Mouse (Mus musculus) 416B (cell line): Measurements from ENCODE around the gene 4632433K11Rik.
A peak's percentile ranks its signal among the peaks of the same experiment; 100 is the strongest.
"Not testable (repeated sequence)": the region's sequence is repeated elsewhere in the genome, so short reads cannot be mapped to it uniquely, and the experiment has no call there.

Experiments
- DNase-seq: peaks from one replicate; pipeline ENCODE4 v3.0.0; 2011; ENCODE audit warnings: low read depth

4632433K11Rik gene

GRCm38 (mm10) chr7:5033818-5034217 lies at the start of gene 4632433K11Rik:
4632433K11Rik (plus strand) TSS chr7:5034118.
- DNase-seq: no peak

GRCm38 (mm10) chr7:4988250-4988649 lies 45.7 kb upstream of the 4632433K11Rik start:
- no peak for DNase-seq

GRCm38 (mm10) chr7:4993347-4993998 lies 40.4 kb upstream of the 4632433K11Rik start:
- no peak for DNase-seq

- no peak for DNase-seq
Measured at GRCm38 (mm10) chr7:4993999-4994788, 39.7 kb upstream of the 4632433K11Rik start.

- no peak for DNase-seq
Measured at GRCm38 (mm10) chr7:4995268-4996002, 38.5 kb upstream of the 4632433K11Rik start.

- peak; percentile 94 for DNase-seq
Measured at GRCm38 (mm10) chr7:4996003-4996895, 37.7 kb upstream of the 4632433K11Rik start, which contains the start of gene Zfp579. Zfp579 (minus strand) TSS chr7:4996158.

- no peak for DNase-seq
Measured at GRCm38 (mm10) chr7:4996934-4997333, 37.0 kb upstream of the 4632433K11Rik start.

GRCm38 (mm10) chr7:4999876-5000275 lies 34.0 kb upstream of the 4632433K11Rik start:
- peak; percentile 71 for DNase-seq

GRCm38 (mm10) chr7:5002876-5003275 lies 31.0 kb upstream of the 4632433K11Rik start:
- not testable (repeated sequence) for DNase-seq

GRCm38 (mm10) chr7:5008229-5008628 lies 25.7 kb upstream of the 4632433K11Rik start:
- no peak for DNase-seq

GRCm38 (mm10) chr7:5012681-5013513 lies 21.0 kb upstream of the 4632433K11Rik start:
- no peak for DNase-seq

- peak; percentile 99 for DNase-seq
Measured at GRCm38 (mm10) chr7:5014251-5015117, 19.4 kb upstream of the 4632433K11Rik start, which contains the start of the genes Zfp524 and Fiz1. Zfp524 (plus strand) TSS chr7:5014415. Fiz1 (minus strand) TSS chr7:5014697.

- DNase-seq: peak; percentile 99
Measured at GRCm38 (mm10) chr7:5015118-5016001, 18.6 kb upstream of the 4632433K11Rik start, which contains the start of gene Gm44973. Gm44973 (plus strand) TSS chr7:5015496.

GRCm38 (mm10) chr7:5016057-5016456 lies 17.9 kb upstream of the 4632433K11Rik start:
- DNase-seq: no peak

- peak; percentile 32 for DNase-seq
Measured at GRCm38 (mm10) chr7:5016920-5017319, 17.0 kb upstream of the 4632433K11Rik start.

GRCm38 (mm10) chr7:5017352-5017751 lies 16.6 kb upstream of the 4632433K11Rik start:
- DNase-seq: no peak

GRCm38 (mm10) chr7:5017931-5018330 lies 16.0 kb upstream of the 4632433K11Rik start:
- no peak for DNase-seq

GRCm38 (mm10) chr7:5019576-5019975 lies 14.3 kb upstream of the 4632433K11Rik start:
- DNase-seq: peak; percentile 29
